Mouse (Mus musculus): ENCODE measurements around the gene Nr1h5. TPM values are rescaled to one million over a fixed set of nuclear protein-coding genes. Genes with fewer than 3 reads are reported as not detected.

The Nr1h5 gene
- total RNA-seq, 2 experiments from 2014 or later = not detected

Other genes with a start within 250 kb of the Nr1h5 start
- gene Tspan2, start 229.6 kb downstream of the Nr1h5 start, total RNA-seq (2021) = 1 to 10 TPM; 5.2 to 7.6 TPM
- gene Tshb, start 181.4 kb downstream of the Nr1h5 start, total RNA-seq (2021) = not detected
- gene Sycp1, start 28.0 kb downstream of the Nr1h5 start, total RNA-seq (2021) = not detected
- gene Sike1, start 31.6 kb upstream of the Nr1h5 start, total RNA-seq (2021) = 10 to 100 TPM; 45.8 to 48.5 TPM
- gene Csde1, start 56.3 kb upstream of the Nr1h5 start, total RNA-seq (2021) = 100 to 1,000 TPM; 791 to 814 TPM
- gene Nras, start 94.2 kb upstream of the Nr1h5 start, total RNA-seq (2021) = 10 to 100 TPM; 46.3 to 53.7 TPM
- gene Ampd1, start 109.9 kb upstream of the Nr1h5 start, total RNA-seq (2021) = 1,000 to 10,000 TPM in 1 of 2 experiments, 100 to 1,000 TPM in 1; 892 to 1,174 TPM
- 1 to 10 TPM; 1.6 to 2.4 TPM for gene Dennd2c, start 138.5 kb upstream of the Nr1h5 start, total RNA-seq (2021)
- 10 to 100 TPM; 38.9 to 40.4 TPM for gene Bcas2, start 207.5 kb upstream of the Nr1h5 start, total RNA-seq (2021)

Data from gastrocnemius, postnatal 25 days (tissue).